Mouse (Mus musculus): ENCODE measurements at regions not wholly inside any gene's neighbourhood (a gene's known extent, or its start where the extent isn't known, plus 50 kb on each side); places are given as distances from the start of the nearest gene placed in this dataset.

- TF ChIP-seq GABPA (IDR thresholded peaks at IDR 0.05; ENCODE audit: low read depth, low read length) (no peak), ZC3H11A (IDR thresholded peaks at IDR 0.05; ENCODE audit: low read depth, low read length) (no peak), USF2 (IDR thresholded peaks at IDR 0.05; ENCODE audit: borderline replicate concordance in 1 of 2, insufficient read depth in 1 of 2, low read depth in 1 of 2, low read length in 2 of 2) (no peak), POLR2A (IDR thresholded peaks at IDR 0.05; ENCODE audit: control insufficient read depth in 1 of 2, insufficient read depth in 1 of 2, low read depth in 1 of 2, low read length in 2 of 2, poor library complexity in 1 of 2) (no peak), CTCF (IDR thresholded peaks at IDR 0.05 in 2 of 3, conservative IDR thresholded peaks at IDR 0.05 in 1 of 3; ENCODE audit: control insufficient read depth in 1 of 3, insufficient read depth in 1 of 3, low read depth in 2 of 3, low read length in 3 of 3, poor library complexity in 1 of 3, severe bottlenecking in 1 of 3) (no peak), E2F4 (IDR thresholded peaks at IDR 0.05; ENCODE audit: borderline replicate concordance, low read depth, low read length) (no peak), TCF12 (IDR thresholded peaks at IDR 0.05; ENCODE audit: low read depth, low read length) (no peak), RCOR1 (IDR thresholded peaks at IDR 0.05; ENCODE audit: low read depth, low read length) (no peak), ZNF384 (IDR thresholded peaks at IDR 0.05; ENCODE audit: low read depth, low read length) (no peak), GATA1 (IDR thresholded peaks at IDR 0.05; ENCODE audit: low read depth, low read length) (no peak), KAT2A (conservative IDR thresholded peaks at IDR 0.05; ENCODE audit: low read depth, low read length) (no peak)
Observed at GRCm38 (mm10) chr1:64374286-64375071, 158.0 kb upstream of the Creb1 start.
